Mouse (Mus musculus): ENCODE measurements at regions not wholly inside any gene's neighbourhood (a gene's known extent, or its start where the extent isn't known, plus 50 kb on each side); places are given as distances from the start of the nearest gene placed in this dataset.

DNA sequence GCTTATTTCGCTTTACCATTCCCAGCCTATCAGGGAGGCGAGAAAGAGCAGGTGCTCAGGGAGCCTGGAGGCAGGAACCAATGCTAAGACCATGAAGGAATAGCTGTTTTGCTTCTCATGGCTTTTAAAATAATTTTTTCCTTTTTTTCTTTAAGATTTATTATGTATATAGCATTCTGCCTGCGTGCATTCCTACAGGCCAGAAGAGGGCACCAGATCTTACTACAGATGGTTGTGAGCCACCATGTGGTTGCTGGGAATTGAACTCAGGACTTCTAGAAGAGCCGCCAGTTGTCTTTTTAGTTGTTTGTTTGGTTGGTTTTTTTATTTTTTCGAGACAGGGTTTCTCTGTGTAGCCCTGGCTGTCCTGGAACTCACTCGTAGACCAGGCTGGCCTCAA lies 113.6 kb upstream of the Armc2 start:
- no peak for DNase-seq (ENCODE audit: low spot score)

DNA sequence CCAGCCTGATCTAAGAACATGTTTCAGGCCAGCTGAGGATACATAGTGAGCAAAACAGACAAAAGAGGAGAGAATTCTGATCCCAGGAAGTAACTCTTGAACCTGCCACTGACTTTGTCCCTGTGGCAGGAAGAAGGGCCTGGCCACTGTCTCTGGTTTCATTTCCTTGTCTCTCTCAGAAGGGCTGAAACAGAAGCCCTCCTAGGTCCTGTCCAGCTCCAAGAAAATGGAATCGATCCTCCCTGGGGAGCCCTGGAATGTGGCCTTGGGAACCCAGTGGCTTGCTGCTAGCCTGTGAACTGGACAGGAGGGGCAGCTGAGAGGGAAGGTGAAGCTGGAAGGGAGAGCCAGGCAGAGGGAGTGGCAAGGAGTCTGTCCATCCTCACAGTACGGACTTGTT lies 113.1 kb upstream of the Armc2 start:
- DNase-seq (ENCODE audit: low spot score): no peak

DNA sequence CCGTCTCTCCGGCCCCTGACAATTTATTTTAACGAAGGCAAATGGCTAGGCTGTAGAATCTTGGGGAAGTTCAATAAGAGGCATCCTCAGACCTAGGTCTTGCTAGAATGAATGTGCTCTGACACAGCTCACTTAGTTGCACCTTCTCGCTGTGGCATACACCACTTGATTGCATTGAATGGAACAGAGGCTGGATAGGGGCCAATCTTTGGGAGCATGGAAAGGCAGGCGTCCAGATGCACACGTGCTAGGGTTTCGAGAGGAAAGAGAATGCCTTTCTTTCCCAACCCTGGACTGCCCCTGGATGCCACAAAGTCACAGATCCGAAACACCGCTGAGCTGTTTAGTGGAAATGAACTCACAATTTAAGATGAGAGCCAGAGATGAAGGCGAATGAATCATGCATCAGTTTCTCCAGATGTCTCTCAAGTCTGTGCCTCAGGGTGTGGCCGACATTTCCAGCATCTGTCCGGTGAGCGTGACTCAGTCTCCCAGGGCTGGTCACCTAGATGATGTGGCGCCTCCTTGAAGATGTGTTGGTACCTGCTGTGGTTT lies 109.7 kb upstream of the Armc2 start:
- DNase-seq (ENCODE audit: low spot score): no peak

DNA sequence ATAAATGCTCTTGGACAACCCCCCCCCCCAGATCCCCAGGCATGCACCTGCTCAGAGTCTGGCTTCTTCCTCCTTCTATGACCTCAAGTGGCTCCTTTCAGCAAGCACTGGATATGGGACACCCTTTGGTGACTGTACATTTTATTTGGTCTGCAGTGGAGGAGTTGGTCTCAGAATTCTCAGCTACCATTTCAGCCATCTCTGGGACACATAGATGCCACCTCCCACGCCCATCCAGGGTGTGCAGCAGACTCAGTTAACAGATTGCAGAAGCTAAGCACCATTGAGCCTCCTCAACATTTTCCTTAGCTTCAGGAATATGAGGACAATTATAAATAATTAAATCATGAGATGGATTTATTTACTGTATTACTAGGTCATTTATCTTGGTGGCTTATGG lies 108.6 kb upstream of the Armc2 start:
- DNase-seq (ENCODE audit: low spot score): no peak

DNA sequence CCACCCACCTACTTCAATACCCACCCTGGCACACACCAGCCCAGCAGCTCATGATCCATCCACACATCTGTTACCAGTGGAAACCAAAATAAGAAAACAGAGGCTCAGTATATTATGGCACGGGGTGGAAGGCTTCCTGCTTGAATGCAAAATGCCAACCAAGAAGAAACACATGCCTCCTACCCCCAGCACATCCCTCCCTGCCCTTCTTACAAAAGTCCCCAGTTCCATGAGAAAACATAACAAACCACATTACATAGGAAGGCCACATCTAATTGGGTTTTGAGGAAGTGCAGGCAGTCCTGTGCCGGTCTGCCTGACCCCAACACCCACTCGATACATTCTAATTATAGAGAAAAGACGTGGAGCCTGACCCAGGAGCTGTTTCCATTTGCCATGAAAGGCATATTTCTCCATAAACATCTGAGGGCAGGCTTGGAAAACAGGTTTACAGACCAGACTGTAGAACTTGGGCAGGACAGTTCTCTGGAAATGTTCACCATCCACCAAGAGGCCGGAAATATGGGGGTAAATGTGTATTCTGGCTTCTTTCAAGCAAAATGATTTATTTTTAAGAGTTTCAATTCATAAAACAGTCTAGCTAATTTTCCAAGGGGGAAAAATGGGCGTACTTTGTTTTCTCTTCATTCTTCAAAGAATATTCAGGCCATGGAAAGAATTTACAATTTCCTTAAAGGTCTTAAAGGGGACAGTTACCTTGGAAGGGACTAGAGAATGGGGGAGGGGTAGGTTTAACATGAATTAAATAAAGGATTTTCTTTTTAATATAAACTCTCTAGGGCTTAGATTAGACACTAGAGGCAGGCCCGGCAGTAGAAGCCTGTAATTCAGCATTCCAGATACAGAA lies 104.8 kb upstream of the Armc2 start:
- no peak for DNase-seq (ENCODE audit: low spot score)

DNA sequence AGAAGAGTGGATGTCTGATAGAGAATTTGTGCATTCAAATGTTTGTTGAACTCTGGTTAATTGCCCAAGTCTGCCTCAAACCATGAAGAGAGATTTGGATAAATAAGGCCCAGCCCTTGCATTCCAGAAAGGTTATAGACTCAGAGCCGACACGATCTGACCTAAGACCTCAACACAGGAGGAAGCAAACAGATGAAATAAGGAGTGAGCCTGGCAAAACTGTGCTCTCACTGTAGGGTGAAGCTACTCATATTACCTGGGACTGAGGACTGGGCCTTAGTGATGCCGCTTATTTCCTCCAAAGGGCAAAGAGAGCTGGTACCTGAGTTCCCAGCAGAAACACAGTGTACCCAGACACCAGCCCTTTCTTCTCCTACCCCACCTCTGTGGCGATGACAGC lies 103.7 kb upstream of the Armc2 start:
- no peak for DNase-seq (ENCODE audit: low spot score)

DNA sequence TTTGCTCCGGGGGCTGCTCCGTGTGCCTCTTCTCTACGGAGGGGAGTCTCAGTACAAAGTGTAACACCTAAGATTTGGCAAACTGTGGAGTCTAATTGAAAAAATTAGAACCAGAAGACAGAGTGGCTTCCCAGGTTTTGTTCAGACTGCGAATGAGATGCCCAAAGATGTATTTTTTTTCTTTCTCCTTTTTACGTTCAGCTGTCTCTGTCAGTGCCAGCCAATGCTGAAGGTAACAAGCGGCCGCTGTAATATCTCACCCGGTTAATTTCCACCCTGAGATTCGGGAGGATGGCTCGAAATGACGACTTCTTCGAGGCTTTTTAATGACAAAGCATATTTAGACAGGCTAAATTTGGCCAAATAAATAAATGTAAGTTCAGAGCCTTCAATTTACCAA lies 101.1 kb upstream of the Armc2 start:
- DNase-seq (ENCODE audit: low spot score): no peak

DNA sequence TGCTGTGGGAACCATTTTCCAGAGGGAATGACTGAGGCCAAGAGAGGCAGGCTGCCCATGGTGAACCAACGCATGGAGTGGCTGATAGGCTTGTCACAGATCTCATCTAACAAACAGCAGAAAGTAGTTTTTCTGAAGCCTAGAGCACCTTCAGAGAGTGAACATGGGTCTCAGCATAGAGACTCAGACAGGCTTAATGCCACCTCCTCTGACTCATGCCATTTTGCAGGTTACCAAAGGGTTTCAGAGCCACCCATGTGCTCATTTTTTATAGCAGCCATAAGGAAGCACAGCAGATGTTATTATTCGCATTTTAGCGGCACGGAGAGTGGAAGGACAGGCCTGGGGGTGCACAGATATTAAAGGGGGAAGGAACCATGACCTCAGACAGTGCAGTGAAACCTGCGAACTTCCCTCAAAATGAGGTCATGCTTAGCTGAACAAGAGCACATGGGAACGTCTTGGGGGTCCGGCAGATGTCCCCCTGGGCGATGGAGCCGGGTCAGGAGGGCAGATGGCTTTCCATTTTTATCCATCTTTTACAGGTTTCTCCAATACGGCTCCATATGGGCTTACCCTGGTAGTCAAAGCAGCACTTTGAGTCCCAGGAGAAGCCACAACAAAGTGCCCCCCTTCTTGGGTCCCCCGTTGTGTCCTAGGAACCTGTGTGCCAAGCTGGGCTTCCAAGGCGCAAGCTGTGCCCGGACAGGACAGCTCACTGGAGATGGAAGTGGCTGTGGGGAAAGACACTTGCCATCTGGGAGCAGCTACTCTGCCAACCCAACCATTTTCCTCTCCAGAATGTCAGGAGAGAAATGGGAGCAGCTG lies 100.3 kb upstream of the Armc2 start:
- no peak for DNase-seq (ENCODE audit: low spot score)

DNA sequence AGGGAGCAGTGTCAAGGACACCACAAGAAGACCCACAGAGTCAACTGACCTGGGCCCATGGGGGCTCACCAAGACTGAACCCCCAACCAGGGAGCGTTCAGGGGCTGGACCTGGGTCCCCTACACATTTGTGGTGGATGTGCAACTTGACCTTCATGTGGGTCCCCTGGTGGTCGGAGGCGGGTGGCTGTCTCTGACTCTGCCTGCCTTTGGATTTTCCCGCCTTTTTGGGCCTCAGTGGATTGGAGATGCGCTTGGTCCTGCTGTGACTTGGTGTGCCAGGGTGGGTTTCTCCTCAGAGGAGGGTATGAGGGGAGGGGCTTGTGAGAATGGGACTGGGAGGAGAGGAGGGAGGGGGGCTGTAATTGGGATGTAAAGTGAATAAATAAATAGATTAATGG lies 99.3 kb upstream of the Armc2 start:
- DNase-seq (ENCODE audit: low spot score): no peak

DNA sequence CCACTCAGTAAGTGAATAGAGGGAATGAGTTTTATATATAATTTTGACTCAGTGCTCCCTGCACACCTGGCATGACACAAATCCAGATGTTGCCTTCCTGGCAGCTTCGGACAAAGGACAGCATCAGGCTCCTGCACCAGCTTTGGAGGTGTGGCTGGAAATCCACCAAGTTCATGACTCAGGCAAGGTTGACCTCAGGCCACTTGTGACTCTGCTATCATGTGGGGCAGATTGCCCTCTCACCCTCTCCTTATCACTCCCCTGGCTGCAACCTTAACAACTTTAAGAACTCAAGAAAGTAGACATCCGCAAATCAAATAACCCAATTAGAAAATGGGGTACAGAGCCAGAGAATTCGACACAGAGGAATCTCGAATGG lies 97.7 kb upstream of the Armc2 start:
- no peak for DNase-seq (ENCODE audit: low spot score)

DNA sequence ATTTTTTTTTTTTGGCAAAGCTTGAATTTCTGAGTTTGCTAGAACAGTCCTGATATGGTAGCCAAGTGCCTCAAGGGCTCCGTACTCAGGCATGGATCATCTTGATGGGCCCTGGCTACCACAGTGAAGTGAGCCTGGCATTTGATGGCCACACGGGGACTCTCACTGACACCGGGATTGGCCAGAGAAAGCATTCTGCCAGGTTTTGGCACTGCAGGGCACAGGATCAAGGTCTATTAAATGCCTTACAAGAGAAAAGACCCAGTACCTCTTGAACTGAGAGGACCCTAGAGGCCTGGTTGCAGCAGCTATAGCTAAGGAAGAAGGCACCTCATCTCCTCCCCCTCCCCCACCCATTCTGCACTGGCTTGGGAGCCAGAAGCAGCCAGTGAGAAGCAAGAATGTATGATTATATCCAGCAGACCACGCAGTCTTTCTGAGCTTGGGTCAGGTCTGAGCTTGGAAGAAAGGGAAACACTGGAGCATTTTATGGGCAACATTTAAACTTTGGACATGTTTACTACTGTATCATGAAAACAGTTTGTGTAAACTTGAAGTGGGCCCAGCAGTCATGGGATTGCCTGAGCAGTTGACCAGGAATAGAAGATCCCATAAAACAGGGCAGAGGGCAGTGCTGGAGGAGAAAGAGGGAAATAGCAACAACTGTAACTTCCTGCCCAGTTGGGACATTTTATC lies 97.1 kb upstream of the Armc2 start:
- DNase-seq (ENCODE audit: low spot score): no peak

DNA sequence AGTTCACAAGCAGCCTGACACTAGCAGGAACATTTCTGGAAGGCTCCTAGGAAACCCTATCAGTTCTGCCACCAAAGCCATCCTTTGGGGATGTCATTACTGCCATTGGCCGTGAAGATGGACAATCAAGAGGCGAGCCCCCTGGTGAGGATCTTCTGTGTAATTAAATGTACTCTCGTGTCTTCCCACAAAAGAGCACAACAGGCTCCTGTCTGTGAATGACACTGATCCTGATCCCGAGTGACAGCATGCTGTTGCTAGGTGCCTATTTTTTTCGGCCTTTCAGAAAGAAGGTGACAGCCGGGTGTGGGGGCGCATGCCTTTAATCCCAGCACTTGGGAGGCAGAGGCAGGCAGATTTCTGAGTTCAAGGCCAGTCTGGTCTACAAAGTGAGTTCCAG lies 92.5 kb upstream of the Armc2 start:
- no peak for DNase-seq (ENCODE audit: low spot score)

DNA sequence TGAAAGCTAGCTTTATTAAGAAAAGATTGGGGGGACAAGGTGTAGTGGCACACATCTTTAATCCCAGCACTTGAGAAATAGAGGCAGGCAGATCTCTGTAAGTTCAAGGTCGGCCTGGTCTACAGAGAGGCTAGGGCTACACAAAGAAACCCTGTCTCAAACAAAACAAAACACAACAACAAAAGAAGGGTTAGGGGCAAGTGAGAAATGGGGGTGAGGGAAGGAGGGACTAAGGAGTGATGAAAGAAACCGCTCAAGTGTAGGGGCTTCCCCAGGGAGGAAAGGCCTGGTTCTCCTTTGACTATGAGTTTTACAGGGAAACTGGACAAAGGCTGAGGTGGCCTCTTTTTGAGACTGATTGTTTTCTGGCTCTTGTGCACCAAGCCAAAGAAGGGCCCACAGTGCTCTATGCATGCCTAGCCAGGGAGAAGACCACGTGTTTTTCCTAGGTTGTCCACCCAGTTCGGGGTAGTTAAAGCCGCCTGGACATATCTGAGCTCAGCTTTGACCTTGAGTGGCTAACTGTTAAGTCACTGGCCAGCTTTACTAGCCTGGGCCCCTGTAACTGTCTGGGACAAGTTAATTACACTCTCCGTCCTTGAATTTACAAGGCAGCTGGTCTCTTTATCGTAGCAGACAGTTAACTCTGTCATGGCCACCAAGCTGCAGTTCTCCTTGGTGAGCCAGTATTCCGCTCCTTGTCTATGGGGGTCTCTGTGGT lies 90.2 kb upstream of the Armc2 start:
- DNase-seq (ENCODE audit: low spot score): no peak

DNA sequence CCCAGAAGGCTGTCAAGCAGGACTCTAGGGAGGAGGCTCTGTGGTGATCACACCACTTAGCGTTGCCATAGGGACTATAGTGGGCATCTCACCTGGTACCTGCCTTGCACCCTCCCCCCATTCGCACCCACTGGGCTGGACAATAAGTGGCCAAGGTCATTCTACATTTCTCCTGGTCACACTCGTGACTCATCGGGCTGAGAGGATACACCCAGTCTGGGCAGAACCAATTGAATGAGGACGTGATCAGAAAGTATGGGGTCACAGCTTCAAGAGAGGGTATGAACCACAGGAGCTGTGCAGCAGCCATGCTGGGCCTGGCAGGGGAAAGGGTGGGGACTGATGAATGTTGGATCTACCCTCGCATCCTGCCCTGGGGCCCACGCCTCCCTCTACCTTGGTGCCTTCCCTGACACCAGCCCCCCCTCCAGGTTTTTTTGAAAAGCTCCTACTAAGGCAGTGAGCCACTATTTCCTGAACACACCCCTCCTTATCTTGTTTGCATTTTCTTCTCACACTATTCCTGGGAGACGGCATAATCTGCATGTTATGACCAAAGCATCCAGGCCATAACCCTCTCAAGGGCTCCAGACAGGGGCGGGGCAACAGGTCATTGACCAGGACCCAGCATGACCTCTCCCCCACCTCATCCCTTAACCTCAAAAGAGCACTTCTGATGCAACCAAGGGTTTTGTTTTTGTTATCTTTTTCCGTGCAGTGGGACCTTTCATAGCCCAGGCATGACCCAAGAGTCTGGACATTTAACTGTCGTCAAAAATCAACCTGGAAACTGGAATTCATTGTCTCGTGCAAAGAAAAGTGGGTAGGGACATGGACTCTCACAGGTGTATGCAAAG lies 89.4 kb upstream of the Armc2 start:
- DNase-seq (ENCODE audit: low spot score): no peak

DNA sequence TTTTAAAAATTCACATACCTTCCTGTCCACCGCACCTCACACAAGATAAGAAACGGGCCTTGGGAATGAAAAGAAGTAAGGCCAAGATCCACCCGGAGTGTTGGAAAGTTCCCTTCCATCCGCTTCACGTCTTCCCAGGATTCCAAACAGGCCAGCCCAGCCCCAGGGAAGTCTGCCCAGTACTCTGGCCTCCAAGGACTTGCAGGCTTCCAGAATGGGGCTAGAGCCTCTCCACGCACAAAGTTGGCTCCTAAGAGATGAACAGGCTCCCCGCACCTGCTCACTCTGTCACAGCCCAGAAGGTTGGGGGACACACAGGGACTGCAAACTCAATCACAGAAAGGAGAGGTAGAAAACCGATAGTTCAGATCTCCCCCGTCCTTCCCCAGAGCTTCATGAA lies 88.4 kb upstream of the Armc2 start:
- DNase-seq (ENCODE audit: low spot score): no peak

DNA sequence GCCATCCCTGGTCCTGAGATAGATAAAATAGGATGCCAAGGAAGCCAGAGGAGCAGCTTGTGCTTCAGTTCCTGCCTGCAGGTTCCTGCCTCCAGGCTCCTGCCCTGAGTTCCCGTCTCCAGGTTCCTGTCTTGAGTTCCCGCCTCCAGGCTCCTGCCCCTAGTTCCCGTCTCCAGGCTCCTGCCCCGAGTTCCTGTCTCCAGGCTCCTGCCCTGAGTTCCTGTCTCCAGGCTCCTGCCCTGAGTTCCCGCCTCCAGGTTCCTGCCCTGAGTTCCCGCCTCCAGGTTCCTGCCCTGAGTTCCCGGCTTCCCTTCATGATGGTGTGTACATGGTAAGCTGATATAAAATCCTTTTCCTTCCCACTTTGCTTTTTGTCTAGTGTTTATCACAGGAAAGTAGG lies 86.8 kb upstream of the Armc2 start:
- no peak for DNase-seq (ENCODE audit: low spot score)

DNA sequence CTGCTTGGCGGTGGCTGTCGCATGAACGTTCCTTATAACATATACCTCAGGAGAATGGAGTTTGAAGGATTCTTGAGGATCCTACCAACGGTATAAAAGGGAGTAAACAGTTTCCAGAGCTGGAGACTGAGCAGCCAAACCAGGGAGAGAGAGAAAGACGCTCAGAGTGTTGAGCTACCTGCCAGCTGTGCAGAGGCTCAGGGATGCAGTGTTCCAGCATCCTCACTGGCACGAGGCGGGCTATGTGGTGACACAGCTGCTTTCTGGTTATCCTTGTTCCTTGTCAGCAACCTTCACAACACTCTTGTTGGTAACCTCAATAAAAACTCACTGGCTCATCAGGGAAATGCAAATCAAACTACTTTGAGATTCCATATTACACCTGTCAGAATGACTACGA lies 84.1 kb upstream of the Armc2 start:
- DNase-seq (ENCODE audit: low spot score): no peak

DNA sequence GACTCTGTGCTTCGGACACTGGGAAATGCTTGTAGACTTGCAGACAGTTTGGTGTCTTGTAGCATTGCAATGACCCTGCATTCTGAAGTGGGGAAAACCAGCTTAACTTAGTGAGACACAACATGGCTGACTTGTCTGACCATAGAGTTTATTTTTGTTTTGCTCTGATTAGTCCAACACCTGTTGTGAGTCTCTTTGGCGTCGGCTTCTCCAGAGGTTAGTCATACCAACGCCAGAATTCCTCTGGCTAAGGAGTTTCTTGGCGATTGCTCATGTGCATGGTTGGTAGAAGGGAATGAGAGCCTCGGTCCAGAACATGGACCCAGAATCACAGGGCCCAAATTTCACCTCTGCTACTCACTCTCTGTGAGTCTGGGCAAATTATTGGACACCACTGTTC lies 82.9 kb upstream of the Armc2 start:
- DNase-seq (ENCODE audit: low spot score): no peak

DNA sequence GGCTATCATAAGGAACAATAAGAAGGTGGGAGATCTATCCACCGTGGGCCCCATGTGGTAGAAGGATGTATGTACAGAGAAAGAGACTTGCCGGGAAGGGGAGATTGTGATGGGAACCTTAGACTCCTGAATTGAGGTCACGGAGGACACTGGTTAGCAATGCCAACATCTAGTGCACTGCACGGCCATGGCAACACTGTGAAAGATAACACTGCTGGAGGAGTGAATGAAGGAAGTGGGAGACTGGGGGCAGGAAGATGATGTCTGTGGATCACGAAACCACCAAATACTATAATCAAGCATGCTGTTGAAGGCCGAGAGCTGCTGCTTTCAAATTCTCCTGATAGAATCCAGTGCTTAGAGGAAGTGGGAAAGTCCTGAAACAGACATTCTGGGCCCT lies 78.7 kb upstream of the Armc2 start:
- no peak for DNase-seq (ENCODE audit: low spot score)

DNA sequence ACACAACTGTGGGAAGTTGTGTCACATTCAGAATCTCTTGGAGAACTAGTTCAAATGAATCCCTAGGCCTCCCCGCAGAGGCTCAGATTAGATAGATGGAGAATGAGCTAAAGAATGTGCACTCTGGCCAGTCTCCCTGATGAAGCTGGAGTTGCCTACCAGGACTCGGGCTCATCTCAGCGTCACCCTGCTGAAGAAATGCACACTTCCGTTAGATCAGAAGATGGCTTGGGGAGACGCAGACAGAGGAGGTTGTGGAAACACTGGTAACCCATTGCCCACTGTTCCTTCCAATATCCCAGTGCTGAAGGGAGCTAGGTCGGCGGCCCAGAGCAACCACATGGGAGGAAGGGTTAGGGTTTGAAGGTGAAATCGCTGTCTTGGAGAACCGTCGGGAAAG lies 77.7 kb upstream of the Armc2 start:
- no peak for DNase-seq (ENCODE audit: low spot score)

All from heart, adult 8-10 months (tissue).